Mouse (Mus musculus): Measurements from ENCODE around the gene Dcakd. TPM values are rescaled to one million over a fixed set of nuclear protein-coding genes. Genes with fewer than 3 reads are reported as not detected.

Dcakd gene
- polyA plus RNA-seq, 1 experiment from 2014 or later = 109 TPM

- no peaks in the 10 kb centered on the region for H3K9me3 ChIP-seq (ENCODE audit: control insufficient read depth, low read length)
- no peaks in the 10 kb centered on the region for H3K27me3 ChIP-seq (replicated peaks; ENCODE audit: control insufficient read depth, insufficient read depth, low read length)
- ATAC-seq (replicated peaks; ENCODE audit: low FRiP score) = no peak
- no peak for DNase-seq (ENCODE audit: low spot score)
- WGBS = 91% methylated on average over 11 of the region's 11 CpGs
- H3K36me3 ChIP-seq (ENCODE audit: control insufficient read depth, insufficient read depth, low read length) = peaks cover 25% of the 10 kb centered on the region
- no peak overlapping the region for H3K4me2 ChIP-seq
- H3K4me3 ChIP-seq (ENCODE audit: low read depth, low read length) = no peak overlapping the region
- no peak overlapping the region for H3K9ac ChIP-seq (ENCODE audit: low read depth, low read length)
- no peak overlapping the region for H3K27ac ChIP-seq (ENCODE audit: low read depth, low read length)
- H3K4me1 ChIP-seq (replicated peaks; ENCODE audit: control insufficient read depth, insufficient read depth, low read length) = no peaks in the 10 kb centered on the region
Measured at GRCm38 (mm10) chr11:103068884-103069283, 40.8 kb upstream of the Dcakd start.

- H3K4me2 ChIP-seq = no peak overlapping the region
- peaks cover 27% of the 10 kb centered on the region for H3K36me3 ChIP-seq (ENCODE audit: control insufficient read depth, insufficient read depth, low read length)
- no peak overlapping the region for H3K4me3 ChIP-seq (ENCODE audit: low read depth, low read length)
- WGBS = 92% methylated on average over 4 of the region's 4 CpGs
- H3K27me3 ChIP-seq (replicated peaks; ENCODE audit: control insufficient read depth, insufficient read depth, low read length) = no peaks in the 10 kb centered on the region
- ATAC-seq (replicated peaks; ENCODE audit: low FRiP score) (no peak), DNase-seq (ENCODE audit: low spot score) (no peak)
- H3K4me1 ChIP-seq (replicated peaks; ENCODE audit: control insufficient read depth, insufficient read depth, low read length) = no peaks in the 10 kb centered on the region
- no peak overlapping the region for H3K27ac ChIP-seq (ENCODE audit: low read depth, low read length)
- no peak overlapping the region for H3K9ac ChIP-seq (ENCODE audit: low read depth, low read length)
- no peaks in the 10 kb centered on the region for H3K9me3 ChIP-seq (ENCODE audit: control insufficient read depth, low read length)
Measured at GRCm38 (mm10) chr11:103068272-103068671, 40.1 kb upstream of the Dcakd start.

GRCm38 (mm10) chr11:103067457-103068001, 39.4 kb upstream of the Dcakd start:
- H3K9ac ChIP-seq (ENCODE audit: low read depth, low read length) = no peak overlapping the region
- H3K27me3 ChIP-seq (replicated peaks; ENCODE audit: control insufficient read depth, insufficient read depth, low read length) = no peaks in the 10 kb centered on the region
- H3K9me3 ChIP-seq (ENCODE audit: control insufficient read depth, low read length) = no peaks in the 10 kb centered on the region
- 85% methylated on average over 8 of the region's 8 CpGs for WGBS
- H3K4me1 ChIP-seq (replicated peaks; ENCODE audit: control insufficient read depth, insufficient read depth, low read length) = no peaks in the 10 kb centered on the region
- ATAC-seq (replicated peaks; ENCODE audit: low FRiP score) (no peak), DNase-seq (ENCODE audit: low spot score) (no peak)
- H3K4me3 ChIP-seq (ENCODE audit: low read depth, low read length) = no peak overlapping the region
- no peak overlapping the region for H3K27ac ChIP-seq (ENCODE audit: low read depth, low read length)
- no peak overlapping the region for H3K4me2 ChIP-seq
- peaks cover 27% of the 10 kb centered on the region for H3K36me3 ChIP-seq (ENCODE audit: control insufficient read depth, insufficient read depth, low read length)

- H3K27ac ChIP-seq (ENCODE audit: low read depth, low read length) = no peak overlapping the region
- 99% methylated on average over 6 of the region's 6 CpGs for WGBS
- no peak for ATAC-seq (replicated peaks; ENCODE audit: low FRiP score)
- no peaks in the 10 kb centered on the region for H3K4me1 ChIP-seq (replicated peaks; ENCODE audit: control insufficient read depth, insufficient read depth, low read length)
- H3K36me3 ChIP-seq (ENCODE audit: control insufficient read depth, insufficient read depth, low read length) = peaks cover 27% of the 10 kb centered on the region
- no peaks in the 10 kb centered on the region for H3K27me3 ChIP-seq (replicated peaks; ENCODE audit: control insufficient read depth, insufficient read depth, low read length)
- no peak overlapping the region for H3K4me2 ChIP-seq
- no peak for DNase-seq (ENCODE audit: low spot score)
- H3K9me3 ChIP-seq (ENCODE audit: control insufficient read depth, low read length) = no peaks in the 10 kb centered on the region
- H3K9ac ChIP-seq (ENCODE audit: low read depth, low read length) = no peak overlapping the region
- H3K4me3 ChIP-seq (ENCODE audit: low read depth, low read length) = no peak overlapping the region
Measured at GRCm38 (mm10) chr11:103067051-103067361, 38.9 kb upstream of the Dcakd start.

- Histone ChIP-seq H3K27ac (ENCODE audit: low read depth, low read length) (no peak overlapping the region), H3K4me3 (ENCODE audit: low read depth, low read length) (no peak overlapping the region), H3K27me3 (replicated peaks; ENCODE audit: control insufficient read depth, insufficient read depth, low read length) (no peaks in the 10 kb centered on the region), H3K36me3 (ENCODE audit: control insufficient read depth, insufficient read depth, low read length) (peaks cover 30% of the 10 kb centered on the region), H3K9me3 (ENCODE audit: control insufficient read depth, low read length) (no peaks in the 10 kb centered on the region), H3K4me1 (replicated peaks; ENCODE audit: control insufficient read depth, insufficient read depth, low read length) (no peaks in the 10 kb centered on the region), H3K4me2 (no peak overlapping the region), H3K9ac (ENCODE audit: low read depth, low read length) (no peak overlapping the region)
- whole genome bisulfite sequencing = 90% methylated on average over 14 of the region's 14 CpGs
- ATAC-seq (replicated peaks; ENCODE audit: low FRiP score) (no peak), DNase-seq (ENCODE audit: low spot score) (no peak)
Measured at GRCm38 (mm10) chr11:103066191-103067050, 38.3 kb upstream of the Dcakd start.

- Histone ChIP-seq H3K9me3 (ENCODE audit: control insufficient read depth, low read length) (no peaks in the 10 kb centered on the region), H3K36me3 (ENCODE audit: control insufficient read depth, insufficient read depth, low read length) (peaks cover 41% of the 10 kb centered on the region), H3K4me3 (ENCODE audit: low read depth, low read length) (no peak overlapping the region), H3K27me3 (replicated peaks; ENCODE audit: control insufficient read depth, insufficient read depth, low read length) (no peaks in the 10 kb centered on the region), H3K4me1 (replicated peaks; ENCODE audit: control insufficient read depth, insufficient read depth, low read length) (no peaks in the 10 kb centered on the region), H3K27ac (ENCODE audit: low read depth, low read length) (no peak overlapping the region), H3K9ac (ENCODE audit: low read depth, low read length) (no peak overlapping the region), H3K4me2 (no peak overlapping the region)
- DNase-seq (ENCODE audit: low spot score) (no peak), ATAC-seq (replicated peaks; ENCODE audit: low FRiP score) (no peak)
- 75% methylated on average over 3 of the region's 3 CpGs for WGBS
Measured at GRCm38 (mm10) chr11:103058499-103059085, 30.5 kb upstream of the Dcakd start.

GRCm38 (mm10) chr11:103056636-103057035, 28.5 kb upstream of the Dcakd start:
- Histone ChIP-seq H3K36me3 (ENCODE audit: control insufficient read depth, insufficient read depth, low read length) (peaks cover 47% of the 10 kb centered on the region), H3K9ac (ENCODE audit: low read depth, low read length) (no peak overlapping the region), H3K4me2 (no peak overlapping the region), H3K9me3 (ENCODE audit: control insufficient read depth, low read length) (no peaks in the 10 kb centered on the region), H3K4me3 (ENCODE audit: low read depth, low read length) (no peak overlapping the region), H3K4me1 (replicated peaks; ENCODE audit: control insufficient read depth, insufficient read depth, low read length) (no peaks in the 10 kb centered on the region), H3K27me3 (replicated peaks; ENCODE audit: control insufficient read depth, insufficient read depth, low read length) (no peaks in the 10 kb centered on the region), H3K27ac (ENCODE audit: low read depth, low read length) (no peak overlapping the region)
- DNase-seq (ENCODE audit: low spot score) (no peak), ATAC-seq (replicated peaks; ENCODE audit: low FRiP score) (no peak)
- WGBS = 93% methylated on average over 7 of the region's 7 CpGs

- ATAC-seq (replicated peaks; ENCODE audit: low FRiP score) (no peak), DNase-seq (ENCODE audit: low spot score) (peak; percentile 66)
- no peaks in the 10 kb centered on the region for H3K9me3 ChIP-seq (ENCODE audit: control insufficient read depth, low read length)
- H3K27ac ChIP-seq (ENCODE audit: low read depth, low read length) = no peak overlapping the region
- peaks cover 49% of the 10 kb centered on the region for H3K36me3 ChIP-seq (ENCODE audit: control insufficient read depth, insufficient read depth, low read length)
- WGBS = 51% methylated on average over 6 of the region's 6 CpGs
- H3K4me2 ChIP-seq = no peak overlapping the region
- H3K4me1 ChIP-seq (replicated peaks; ENCODE audit: control insufficient read depth, insufficient read depth, low read length) = no peaks in the 10 kb centered on the region
- no peak overlapping the region for H3K4me3 ChIP-seq (ENCODE audit: low read depth, low read length)
- no peak overlapping the region for H3K9ac ChIP-seq (ENCODE audit: low read depth, low read length)
- H3K27me3 ChIP-seq (replicated peaks; ENCODE audit: control insufficient read depth, insufficient read depth, low read length) = no peaks in the 10 kb centered on the region
Measured at GRCm38 (mm10) chr11:103054798-103055197, 26.7 kb upstream of the Dcakd start.
